Mouse (Mus musculus) frontal cortex, postnatal 14 days (tissue): ENCODE results near the gene Rnasek.

Experiments
- DNase-seq, 2 experiments: peaks; one replicate each; pipeline ENCODE4 v3.0.0; 2022; ENCODE audit warnings: low spot score in 2 of 2

Rnasek gene

DNA sequence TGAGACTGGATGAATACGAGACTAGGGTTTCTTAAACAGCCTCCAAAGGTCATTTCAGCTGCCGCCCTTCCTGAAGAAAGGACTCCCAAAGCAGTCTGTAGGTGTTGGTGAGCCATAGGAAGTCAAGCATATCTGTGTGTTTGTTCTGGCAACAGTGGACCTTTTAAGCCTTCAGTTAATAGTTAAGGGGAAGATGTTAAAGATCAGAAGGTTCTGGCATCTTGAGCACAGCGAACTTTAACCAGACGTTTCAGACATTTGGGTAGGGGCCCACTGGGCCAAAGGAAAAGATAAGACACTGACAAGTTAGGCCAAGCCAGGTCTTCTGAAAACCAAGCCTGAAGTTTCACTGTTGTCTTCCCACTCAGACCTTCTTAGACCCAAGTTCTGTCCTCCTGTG is 21.6 kb downstream of the Rnasek start:
- no peak for DNase-seq

DNA sequence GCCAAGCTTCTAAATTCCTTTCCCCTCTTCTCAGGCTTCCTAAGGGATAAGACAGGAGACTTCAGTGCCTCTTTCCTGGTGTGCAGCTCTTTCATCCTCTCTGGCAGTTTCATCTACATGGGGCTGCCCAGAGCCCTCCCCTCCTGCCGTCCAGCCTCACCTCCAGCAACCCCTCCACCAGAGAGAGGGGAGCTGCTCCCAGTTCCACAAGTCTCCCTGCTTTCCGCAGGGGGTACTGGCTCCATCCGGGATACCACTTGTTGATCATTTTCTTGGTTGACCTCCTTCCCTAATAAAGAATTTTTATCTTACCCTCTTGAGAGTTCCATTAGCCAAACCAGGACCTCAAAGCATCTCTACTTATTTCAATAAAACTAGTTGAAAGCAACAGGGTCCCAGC is 23.5 kb downstream of the Rnasek start:
- DNase-seq, result no peak

GRCm38 (mm10) chr11:70215301-70215700 is 24.3 kb downstream of the Rnasek start:
- DNase-seq, result no peak

- no peak for DNase-seq
Measured at GRCm38 (mm10) chr11:70214856-70215209, 24.8 kb downstream of the Rnasek start.

GRCm38 (mm10) chr11:70214191-70214855 is 25.3 kb downstream of the Rnasek start:
- DNase-seq, result no peak

GRCm38 (mm10) chr11:70213736-70214135 is 25.9 kb downstream of the Rnasek start:
- DNase-seq, result no peak

DNA sequence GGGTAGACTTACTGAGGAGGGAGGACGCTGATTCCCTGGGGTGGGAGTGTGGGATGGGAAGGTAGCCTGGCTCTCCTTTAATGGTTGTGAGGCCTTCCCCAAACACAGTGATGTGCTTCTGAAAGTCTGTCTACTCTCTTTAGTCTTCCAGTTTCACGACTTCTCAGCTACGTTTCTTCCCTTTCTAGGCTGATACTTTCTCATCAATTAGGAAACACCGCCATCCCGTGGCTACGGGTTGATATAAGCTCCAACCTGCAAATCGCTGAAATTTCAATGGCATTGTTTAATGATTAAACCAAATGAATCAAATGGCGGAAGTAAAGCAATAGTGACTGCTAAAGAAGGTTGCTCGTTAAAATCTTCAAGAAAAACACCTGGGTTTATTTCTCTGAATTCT is 26.7 kb downstream of the Rnasek start:
- DNase-seq, result peak in 1 of 2 experiments; percentile 64

DNA sequence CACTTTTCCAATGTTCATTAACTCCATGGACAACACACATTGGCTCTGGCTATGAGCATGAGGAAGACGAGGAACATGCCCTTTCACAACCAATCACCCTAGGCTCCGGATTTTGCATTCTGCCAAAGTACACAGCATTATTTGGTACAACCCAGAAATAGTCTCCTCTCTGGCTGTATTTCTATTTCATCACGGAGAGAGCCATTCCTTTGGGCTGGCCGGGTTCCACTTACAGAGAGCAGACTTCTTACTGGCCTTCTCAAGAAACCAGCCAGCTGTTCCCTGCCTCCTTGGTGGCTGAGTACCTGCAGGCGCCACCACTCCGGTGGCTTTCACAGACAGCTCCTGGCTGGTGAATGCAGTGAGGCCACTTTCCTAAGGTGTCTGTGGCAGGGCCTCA is 27.2 kb downstream of the Rnasek start, which contains the start of gene Slc16a11:
Slc16a11 (plus strand) TSS at position 330 of the 400 bp plus-strand sequence.
- no peak for DNase-seq

DNA sequence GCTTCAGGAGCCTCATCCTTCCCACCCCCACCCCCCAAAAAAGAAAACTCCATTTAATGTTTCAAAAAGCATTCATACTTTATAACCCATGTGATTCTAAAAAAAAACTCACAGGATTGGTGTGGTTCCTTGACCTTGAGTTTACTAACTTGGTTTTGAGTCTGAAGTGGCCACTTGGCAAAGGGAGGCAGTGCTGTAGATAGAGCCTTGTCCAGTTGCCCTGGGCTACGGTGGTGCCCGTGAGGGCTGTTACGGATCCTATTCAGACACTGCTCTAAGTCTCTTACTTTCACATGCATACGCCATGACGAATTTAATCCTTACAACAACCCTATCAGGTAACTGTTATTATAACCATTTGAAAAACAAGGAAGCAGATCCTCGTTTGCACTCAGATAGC is 27.7 kb downstream of the Rnasek start:
- no peak for DNase-seq

GRCm38 (mm10) chr11:70210681-70211080 is 29.0 kb downstream of the Rnasek start:
- no peak for DNase-seq

DNA sequence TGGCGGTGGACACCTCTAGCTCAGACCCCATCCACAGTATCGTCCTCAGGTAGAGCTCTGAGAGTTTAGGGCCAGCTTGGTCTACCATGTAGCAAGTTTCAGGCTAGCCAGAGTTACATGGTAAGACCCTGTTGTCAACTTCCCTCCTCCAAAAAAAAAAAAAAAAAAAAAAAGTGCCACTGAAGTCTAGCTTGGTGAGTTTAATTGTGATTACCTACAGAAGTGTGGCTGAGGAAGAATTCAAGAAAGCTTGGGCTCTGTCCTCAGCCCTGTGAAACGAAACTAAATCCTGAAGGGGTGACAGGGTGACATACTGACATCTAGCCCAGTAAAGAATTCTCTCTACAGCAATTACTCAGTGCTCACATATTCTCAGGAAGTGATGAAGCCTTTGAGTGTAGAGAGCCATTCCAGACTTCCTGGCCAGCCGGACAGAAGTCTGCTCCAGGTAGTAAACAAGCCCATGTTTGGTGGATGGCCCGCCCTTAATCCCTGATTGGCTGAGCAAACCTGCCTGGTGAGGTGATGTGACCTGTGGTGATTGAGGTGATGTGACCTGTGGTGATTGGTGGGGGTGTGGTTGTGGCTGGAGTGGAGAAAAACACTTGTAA is 30.8 kb downstream of the Rnasek start:
- no peak for DNase-seq

DNA sequence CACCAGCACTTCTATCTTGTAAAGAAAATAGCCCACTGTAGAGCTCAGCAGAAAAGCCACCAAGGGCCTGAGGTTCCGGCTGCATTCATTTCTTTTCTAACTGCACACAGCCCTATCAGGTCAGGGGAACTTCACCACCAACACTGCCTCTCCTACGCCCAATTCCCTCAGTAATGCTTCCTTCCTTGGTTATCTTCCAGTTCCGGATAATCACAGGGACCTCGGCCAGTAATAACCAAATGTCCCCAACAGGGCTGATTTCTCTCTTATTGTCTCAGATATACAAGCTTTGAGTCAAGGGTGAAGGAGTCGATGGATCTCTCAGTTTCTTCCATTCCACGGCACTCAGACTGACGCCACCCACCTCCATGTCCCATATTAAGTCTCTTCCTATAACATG is 32.4 kb downstream of the Rnasek start:
- DNase-seq, result no peak

DNA sequence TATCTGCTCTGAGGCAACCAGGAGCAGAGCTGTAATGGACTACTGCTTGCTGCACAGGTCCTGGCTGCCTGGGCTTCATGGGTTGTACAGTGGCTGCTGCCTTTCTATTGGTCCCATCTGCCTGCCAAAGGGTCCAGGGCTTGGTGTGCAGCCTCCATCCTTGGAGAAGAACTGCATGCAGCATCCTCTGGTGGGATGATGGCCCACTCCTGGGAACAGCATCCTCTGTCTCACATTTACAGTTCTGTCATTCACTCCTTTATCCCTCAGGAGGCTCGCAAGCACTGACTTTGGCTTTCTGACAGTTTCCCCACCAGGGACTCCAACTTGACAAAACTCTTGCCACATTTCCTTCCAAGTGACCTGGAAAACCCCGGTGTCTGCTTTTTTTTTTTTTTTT is 32.8 kb downstream of the Rnasek start:
- no peak for DNase-seq

GRCm38 (mm10) chr11:70201691-70202090 is 38.0 kb downstream of the Rnasek start:
- peak; percentile 39 to 75 for DNase-seq

DNA sequence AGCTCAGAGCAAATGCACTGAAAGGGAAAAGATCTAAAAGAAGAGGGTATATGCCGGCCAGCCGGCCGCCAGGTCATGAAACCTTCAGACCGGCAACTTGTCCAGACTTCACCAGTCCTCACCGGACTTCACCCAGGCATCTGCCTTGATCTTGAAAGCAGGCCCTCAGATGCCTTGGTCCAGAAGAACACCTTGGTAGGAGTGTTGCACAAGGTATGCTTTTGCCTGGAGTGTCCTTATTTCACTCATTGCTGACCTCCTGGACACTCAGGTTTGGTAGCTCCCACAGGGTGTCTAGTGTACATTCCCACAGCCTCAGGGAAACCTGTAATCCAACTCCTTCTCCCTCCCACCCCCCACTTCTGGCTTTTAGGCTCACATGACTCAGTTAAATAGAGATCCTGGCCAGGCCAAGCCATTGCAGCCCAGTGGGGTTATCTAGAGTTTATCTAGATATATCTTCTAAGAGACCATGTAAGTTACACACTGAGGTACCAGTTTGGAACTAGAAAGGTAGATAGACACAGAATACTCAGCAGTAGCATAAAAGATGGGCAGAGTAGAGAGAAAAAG is 39.5 kb downstream of the Rnasek start:
- DNase-seq, result no peak

DNA sequence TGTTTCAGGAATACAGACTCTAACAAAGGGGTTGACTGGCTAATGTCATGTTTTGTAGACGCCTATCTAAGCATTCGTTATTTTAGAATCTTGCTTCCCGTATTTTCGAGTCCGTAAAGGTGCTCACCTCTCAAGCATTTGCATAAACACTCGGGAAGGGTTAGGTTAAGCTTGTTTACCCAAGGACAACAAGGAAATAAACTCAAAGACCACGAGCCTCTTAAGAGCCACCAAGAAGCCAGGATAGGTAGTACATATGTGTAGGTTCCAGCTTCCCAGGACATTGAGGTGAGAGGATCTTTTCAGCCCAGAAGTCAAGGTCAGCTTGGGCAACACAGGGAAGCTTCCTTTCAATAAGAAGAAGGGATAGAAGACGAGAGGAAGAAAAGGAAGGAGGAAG is 40.5 kb downstream of the Rnasek start:
- no peak for DNase-seq

DNA sequence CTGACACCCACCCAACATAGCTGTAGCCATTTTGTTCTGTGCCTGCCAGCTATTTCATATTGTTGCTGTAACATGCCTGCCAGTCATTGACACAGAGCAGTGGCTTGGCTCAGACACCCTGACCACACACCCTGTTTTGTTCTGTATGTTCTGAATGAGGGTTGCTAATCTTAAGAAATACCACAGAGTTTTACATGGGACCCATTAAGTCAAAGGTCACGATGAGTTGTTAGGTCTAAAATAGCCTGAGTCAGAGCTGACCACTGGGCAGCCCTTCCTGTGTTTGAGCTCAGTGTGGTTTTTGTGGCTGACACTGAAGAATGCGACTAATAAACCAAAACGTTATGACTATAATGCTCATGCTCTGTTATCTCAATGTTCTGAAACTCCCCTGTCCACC is 41.3 kb downstream of the Rnasek start:
- no peak for DNase-seq

DNA sequence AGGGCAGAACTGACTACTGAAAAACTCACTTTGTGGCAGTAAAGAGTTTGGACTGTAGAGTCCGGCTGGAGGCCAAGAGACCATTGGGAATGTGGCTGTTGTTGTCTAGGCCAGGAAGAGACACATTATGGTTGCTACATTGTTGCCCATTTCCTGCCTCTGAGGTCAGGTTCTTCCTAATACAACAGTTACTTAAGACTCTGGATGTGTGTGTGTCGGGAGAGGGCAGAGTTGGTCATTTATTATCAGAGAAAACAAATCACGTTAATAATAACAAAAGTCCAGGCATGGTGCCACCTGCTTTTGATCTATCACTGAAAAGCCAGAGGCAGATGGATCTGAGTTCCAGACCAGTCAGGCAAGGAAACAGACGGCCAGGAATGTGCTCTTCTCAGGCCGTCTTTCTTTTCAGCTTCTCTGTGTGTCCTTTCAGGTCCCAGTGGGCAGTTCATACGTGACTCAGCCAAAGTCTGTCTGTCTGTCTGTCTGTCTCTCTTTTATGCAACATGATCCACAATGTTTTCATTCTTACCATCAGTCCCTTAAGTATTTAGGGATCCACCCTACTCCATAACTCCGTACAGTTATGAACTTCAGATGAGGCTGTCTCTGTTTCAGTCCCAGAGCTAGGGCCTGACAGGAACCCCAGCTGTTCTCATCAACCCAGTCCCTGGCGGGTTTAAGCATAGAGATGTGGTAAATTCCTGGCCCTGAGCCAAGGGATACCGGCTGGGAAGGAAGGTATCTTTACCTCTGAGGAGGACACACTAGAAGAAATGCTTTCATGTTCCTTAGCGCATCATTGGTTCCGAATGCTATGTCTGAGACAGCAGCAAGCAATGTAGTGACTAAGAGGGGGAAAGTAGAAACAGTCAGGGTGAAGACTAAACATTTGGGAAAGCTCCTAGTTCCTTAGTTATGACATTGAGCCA is 46.0 kb downstream of the Rnasek start:
- DNase-seq, result no peak

GRCm38 (mm10) chr11:70192157-70192556 is 47.5 kb downstream of the Rnasek start:
- DNase-seq, result no peak

- no peak for DNase-seq
Measured at GRCm38 (mm10) chr11:70191188-70191587, 48.5 kb downstream of the Rnasek start.

DNA sequence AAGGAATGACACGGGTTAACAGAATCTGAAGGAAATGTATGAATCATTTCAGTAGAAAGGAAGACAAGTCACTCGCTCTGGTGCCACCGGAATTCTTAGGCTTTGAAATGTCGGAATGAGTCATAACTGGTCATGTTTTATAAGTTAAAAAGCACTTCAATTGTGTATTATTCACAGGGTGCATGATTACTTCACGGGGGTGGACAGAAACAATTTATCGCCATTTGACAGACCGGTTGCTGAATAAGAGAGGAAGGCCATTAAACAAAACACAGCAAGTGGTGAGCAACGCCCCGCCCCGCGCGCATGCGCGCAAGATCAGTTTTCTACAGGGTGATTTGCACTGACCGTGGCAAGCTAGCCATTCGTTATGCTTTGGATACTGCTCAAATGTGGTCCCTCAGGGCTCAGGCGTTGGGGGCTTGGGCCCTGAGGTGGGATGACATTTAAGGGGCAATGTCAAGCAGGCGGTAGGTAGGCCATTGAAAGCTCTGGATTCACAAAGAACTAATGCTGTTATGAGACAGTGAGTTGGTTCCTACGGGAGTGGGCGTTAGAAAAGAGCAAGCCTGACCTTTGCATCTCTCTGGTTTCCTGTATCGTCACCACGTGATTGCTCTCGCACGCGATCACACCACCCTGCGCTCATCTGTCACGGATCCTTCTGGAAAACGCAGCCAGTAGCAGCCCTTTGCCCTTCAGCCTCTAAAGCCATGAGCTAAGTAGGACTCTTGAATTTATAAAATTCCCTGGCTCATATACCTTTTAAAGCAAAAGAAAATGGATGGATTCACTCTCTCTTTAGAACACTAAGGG is 50.1 kb downstream of the Rnasek start:
- no peak for DNase-seq
